Mouse (Mus musculus): ENCODE data around the gene Kdf1.

Gene Kdf1

GRCm38 (mm10) chr4:133493895-133494294, 24.9 kb upstream of the Kdf1 start:
- H3K27me3 ChIP-seq (ENCODE audit: insufficient read depth, low read length): peaks cover 47% of the 10 kb centered on the region
- TF ChIP-seq POU5F1 (IDR thresholded peaks at IDR 0.05; ENCODE audit: borderline replicate concordance, low read length): no peak
- peak overlapping the region; percentile 48 for H3K4me3 ChIP-seq (replicated peaks; ENCODE audit: low read length)
- H3K9me3 ChIP-seq (ENCODE audit: low read length): no peaks in the 10 kb centered on the region
- H3K36me3 ChIP-seq (ENCODE audit: insufficient read depth, low read length): no peaks in the 10 kb centered on the region
- H3K4me1 ChIP-seq (replicated peaks; ENCODE audit: low read depth, low read length): peaks cover 58% of the 10 kb centered on the region

DNA sequence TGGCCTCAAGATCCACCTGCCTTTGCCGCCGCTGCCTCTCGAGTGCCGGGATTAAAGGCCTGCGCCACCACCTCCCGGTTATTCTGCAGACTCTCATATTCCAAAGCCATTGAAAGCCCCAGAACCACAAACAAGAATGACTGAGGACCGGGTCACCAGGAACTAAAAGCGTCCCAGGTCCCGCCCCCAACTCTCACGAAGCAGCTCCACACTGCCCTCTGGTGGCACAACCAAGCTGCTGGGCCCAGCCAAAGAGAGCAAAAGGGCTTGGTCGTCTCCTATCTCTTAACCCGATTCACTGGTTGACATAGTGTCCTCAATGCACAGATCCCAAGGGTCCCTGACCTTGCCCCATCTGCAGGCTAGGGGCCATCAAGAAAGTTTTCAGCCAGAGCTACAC, 24.3 kb upstream of the Kdf1 start:
- Histone ChIP-seq H3K4me1 (replicated peaks; ENCODE audit: low read depth, low read length) (peaks cover 58% of the 10 kb centered on the region), H3K9me3 (ENCODE audit: low read length) (no peaks in the 10 kb centered on the region), H3K36me3 (ENCODE audit: insufficient read depth, low read length) (no peaks in the 10 kb centered on the region), H3K4me3 (replicated peaks; ENCODE audit: low read length) (peak overlapping the region; percentile 48), H3K27me3 (ENCODE audit: insufficient read depth, low read length) (peaks cover 53% of the 10 kb centered on the region)
- TF ChIP-seq CTCF (conservative IDR thresholded peaks at IDR 0.05; ENCODE audit: low read length): peak; percentile 95
- TF ChIP-seq NANOG (IDR thresholded peaks at IDR 0.05; ENCODE audit: borderline replicate concordance, low read length): no peak

- H3K27me3 ChIP-seq (ENCODE audit: insufficient read depth, low read length): peaks cover 57% of the 10 kb centered on the region
- H3K4me1 ChIP-seq (replicated peaks; ENCODE audit: low read depth, low read length): peaks cover 56% of the 10 kb centered on the region
- H3K4me3 ChIP-seq (replicated peaks; ENCODE audit: low read length): no peak overlapping the region
- no peak for TF ChIP-seq POU5F1 (IDR thresholded peaks at IDR 0.05; ENCODE audit: borderline replicate concordance, low read length)
- no peak for TF ChIP-seq NANOG (IDR thresholded peaks at IDR 0.05; ENCODE audit: borderline replicate concordance, low read length)
- TF ChIP-seq CTCF (conservative IDR thresholded peaks at IDR 0.05; ENCODE audit: low read length): no peak
- no peaks in the 10 kb centered on the region for H3K36me3 ChIP-seq (ENCODE audit: insufficient read depth, low read length)
- no peaks in the 10 kb centered on the region for H3K9me3 ChIP-seq (ENCODE audit: low read length)
Measured at GRCm38 (mm10) chr4:133494867-133495266, 23.9 kb upstream of the Kdf1 start.

GRCm38 (mm10) chr4:133495711-133496110, 23.1 kb upstream of the Kdf1 start:
- peaks cover 55% of the 10 kb centered on the region for H3K4me1 ChIP-seq (replicated peaks; ENCODE audit: low read depth, low read length)

GRCm38 (mm10) chr4:133496738-133497445, 21.9 kb upstream of the Kdf1 start:
- TF ChIP-seq POU5F1 (IDR thresholded peaks at IDR 0.05; ENCODE audit: borderline replicate concordance, low read length): no peak
- no peak for TF ChIP-seq NANOG (IDR thresholded peaks at IDR 0.05; ENCODE audit: borderline replicate concordance, low read length)
- TF ChIP-seq CTCF (conservative IDR thresholded peaks at IDR 0.05; ENCODE audit: low read length): no peak
- Histone ChIP-seq H3K4me3 (replicated peaks; ENCODE audit: low read length) (peak overlapping the region; percentile 88), H3K9me3 (ENCODE audit: low read length) (no peaks in the 10 kb centered on the region), H3K4me1 (replicated peaks; ENCODE audit: low read depth, low read length) (peaks cover 49% of the 10 kb centered on the region), H3K36me3 (ENCODE audit: insufficient read depth, low read length) (no peaks in the 10 kb centered on the region), H3K27me3 (ENCODE audit: insufficient read depth, low read length) (peaks cover 66% of the 10 kb centered on the region)

More at GRCm38 (mm10) chr4:133495711-133496110, 23.1 kb upstream of the Kdf1 start:
- Histone ChIP-seq H3K4me3 (replicated peaks; ENCODE audit: low read length) (no peak overlapping the region), H3K27me3 (ENCODE audit: insufficient read depth, low read length) (peaks cover 62% of the 10 kb centered on the region), H3K9me3 (ENCODE audit: low read length) (no peaks in the 10 kb centered on the region), H3K36me3 (ENCODE audit: insufficient read depth, low read length) (no peaks in the 10 kb centered on the region)
- TF ChIP-seq CTCF (conservative IDR thresholded peaks at IDR 0.05; ENCODE audit: low read length) (no peak), NANOG (IDR thresholded peaks at IDR 0.05; ENCODE audit: borderline replicate concordance, low read length) (no peak), POU5F1 (IDR thresholded peaks at IDR 0.05; ENCODE audit: borderline replicate concordance, low read length) (no peak)

DNA sequence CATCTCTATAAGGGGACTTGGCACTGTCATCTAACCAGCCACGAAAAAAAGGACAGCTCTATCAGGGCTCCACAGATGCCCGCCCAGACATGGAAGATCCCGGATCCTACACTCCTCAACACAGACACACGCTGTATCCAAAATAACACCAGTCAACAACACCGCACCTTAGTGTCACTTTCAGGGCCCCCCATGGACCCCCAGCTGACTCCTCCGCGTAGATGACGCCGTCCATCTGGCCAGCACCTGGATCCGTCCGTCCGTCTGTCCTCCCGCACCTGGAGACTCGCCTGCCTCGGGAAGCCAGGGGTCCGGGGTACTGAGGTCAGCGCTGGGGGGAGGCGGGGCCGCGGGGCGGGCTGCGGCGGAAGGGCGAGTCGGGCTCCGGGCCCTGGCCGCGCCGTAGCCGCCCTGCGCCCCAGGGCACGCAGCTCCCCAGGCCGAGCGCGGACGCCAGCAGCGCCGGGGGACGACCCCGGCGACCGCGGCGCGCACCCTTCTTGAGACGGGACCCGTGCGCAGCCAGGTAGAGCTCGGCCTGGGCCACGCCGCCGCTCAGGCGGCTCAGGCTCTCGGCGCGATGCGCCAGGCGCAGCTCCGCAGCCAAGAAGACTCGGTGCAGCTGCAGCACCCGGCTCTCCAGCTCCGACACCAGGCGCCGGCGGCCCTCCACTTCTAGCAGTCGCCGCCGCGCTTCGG, 21.2 kb upstream of the Kdf1 start:
- H3K36me3 ChIP-seq (ENCODE audit: insufficient read depth, low read length): no peaks in the 10 kb centered on the region
- peak overlapping the region; percentile 88 for H3K4me3 ChIP-seq (replicated peaks; ENCODE audit: low read length)
- TF ChIP-seq CTCF (conservative IDR thresholded peaks at IDR 0.05; ENCODE audit: low read length): no peak
- no peak for TF ChIP-seq POU5F1 (IDR thresholded peaks at IDR 0.05; ENCODE audit: borderline replicate concordance, low read length)
- no peak for TF ChIP-seq NANOG (IDR thresholded peaks at IDR 0.05; ENCODE audit: borderline replicate concordance, low read length)
- H3K9me3 ChIP-seq (ENCODE audit: low read length): no peaks in the 10 kb centered on the region
- peaks cover 63% of the 10 kb centered on the region for H3K27me3 ChIP-seq (ENCODE audit: insufficient read depth, low read length)
- peaks cover 46% of the 10 kb centered on the region for H3K4me1 ChIP-seq (replicated peaks; ENCODE audit: low read depth, low read length)

DNA sequence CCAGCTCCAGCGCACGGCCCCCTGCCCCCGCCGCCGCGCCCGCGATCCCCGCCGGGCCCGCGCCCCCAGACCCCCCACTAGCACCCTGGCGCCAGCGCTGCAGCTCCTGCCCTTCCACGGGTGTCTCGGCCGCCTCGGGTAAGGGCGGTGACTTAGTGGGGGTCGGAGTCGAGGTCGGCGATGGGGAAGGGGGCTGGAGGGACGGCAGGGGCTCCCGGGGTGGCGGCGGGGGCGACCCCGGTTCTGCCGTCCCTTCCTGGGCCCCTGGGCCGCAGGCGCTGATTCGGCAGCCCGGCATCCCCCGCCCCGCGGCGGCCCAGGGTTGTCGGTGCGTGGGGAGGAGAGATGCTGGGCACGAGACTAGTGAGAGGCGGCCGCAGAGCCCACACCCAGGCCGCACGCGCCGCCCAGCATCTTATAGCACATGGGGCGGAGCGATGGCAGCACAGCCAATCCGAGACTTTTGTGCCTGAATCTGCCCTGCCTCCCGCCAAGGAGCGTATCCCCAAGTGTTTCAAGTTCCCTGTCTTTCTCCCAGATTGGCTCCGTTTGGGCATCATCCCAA, 20.5 kb upstream of the Kdf1 start, which contains the start of gene Trnp1:
Trnp1 (minus strand) TSS at position 391 of the 565 bp plus-strand sequence.
- no peaks in the 10 kb centered on the region for H3K36me3 ChIP-seq (ENCODE audit: insufficient read depth, low read length)
- H3K4me1 ChIP-seq (replicated peaks; ENCODE audit: low read depth, low read length): peaks cover 49% of the 10 kb centered on the region
- H3K9me3 ChIP-seq (ENCODE audit: low read length): no peaks in the 10 kb centered on the region
- peaks cover 62% of the 10 kb centered on the region for H3K27me3 ChIP-seq (ENCODE audit: insufficient read depth, low read length)
- no peak for TF ChIP-seq CTCF (conservative IDR thresholded peaks at IDR 0.05; ENCODE audit: low read length)
- TF ChIP-seq POU5F1 (IDR thresholded peaks at IDR 0.05; ENCODE audit: borderline replicate concordance, low read length): no peak
- no peak for TF ChIP-seq NANOG (IDR thresholded peaks at IDR 0.05; ENCODE audit: borderline replicate concordance, low read length)
- H3K4me3 ChIP-seq (replicated peaks; ENCODE audit: low read length): peak within 1 kb of the TSS; percentile 88

GRCm38 (mm10) chr4:133501514-133501913, 17.2 kb upstream of the Kdf1 start:
- peaks cover 59% of the 10 kb centered on the region for H3K27me3 ChIP-seq (ENCODE audit: insufficient read depth, low read length)
- no peak overlapping the region for H3K4me3 ChIP-seq (replicated peaks; ENCODE audit: low read length)
- TF ChIP-seq CTCF (conservative IDR thresholded peaks at IDR 0.05; ENCODE audit: low read length) (no peak), POU5F1 (IDR thresholded peaks at IDR 0.05; ENCODE audit: borderline replicate concordance, low read length) (no peak), NANOG (IDR thresholded peaks at IDR 0.05; ENCODE audit: borderline replicate concordance, low read length) (no peak)
- no peaks in the 10 kb centered on the region for H3K36me3 ChIP-seq (ENCODE audit: insufficient read depth, low read length)
- no peaks in the 10 kb centered on the region for H3K9me3 ChIP-seq (ENCODE audit: low read length)
- H3K4me1 ChIP-seq (replicated peaks; ENCODE audit: low read depth, low read length): peaks cover 44% of the 10 kb centered on the region
